Mouse (Mus musculus) heart, postnatal 0 days (tissue): ENCODE measurements at regions not wholly inside any gene's neighbourhood (a gene's known extent, or its start where the extent isn't known, plus 50 kb on each side); places are given as distances from the start of the nearest gene placed in this dataset.
A peak's percentile ranks its signal among the peaks of the same experiment; 100 is the strongest.
"Not testable (repeated sequence)": the region's sequence is repeated elsewhere in the genome, so short reads cannot be mapped to it uniquely, and the experiment has no call there.

Source experiments
- ATAC-seq: fragments of 200-750 bp; cut with Nextera tagmentation; 2 replicates; pipeline ENCODE4 v1.8.0; 2017; ENCODE audit warnings: low read depth, moderate number of reproducible peaks, moderate library complexity; ENCODE audit not compliant: insufficient read depth
- DNase-seq: peaks from one replicate; pipeline ENCODE4 v3.0.0-alpha.2; 2016; ENCODE audit warnings: low spot score
- H3K27ac ChIP-seq: fragments of 300-500 bp; sonication (generic); 2 replicates; pipeline ENCODE4 v1.5.1; 2014; ENCODE audit warnings: low read depth, mild to moderate bottlenecking
- H3K27me3 ChIP-seq: fragments of 300-500 bp; sonication (generic); 2 replicates; pipeline ENCODE4 v1.6.1; 2014; ENCODE audit warnings: low read length, mixed read lengths; ENCODE audit not compliant: control insufficient read depth, insufficient read depth
- H3K36me3 ChIP-seq: fragments of 300-500 bp; sonication (generic); replicated peaks from 2 replicates; pipeline ENCODE4 v1.6.1; 2014; ENCODE audit warnings: low read length, mixed read lengths; ENCODE audit not compliant: control insufficient read depth, insufficient read depth
- H3K4me1 ChIP-seq: fragments of 300-500 bp; sonication (generic); 2 replicates; pipeline ENCODE4 v1.6.1; 2014; ENCODE audit warnings: antibody characterized with exemption; ENCODE audit not compliant: control insufficient read depth, insufficient read depth
- H3K4me2 ChIP-seq: fragments of 300-500 bp; sonication (generic); 2 replicates; pipeline ENCODE4 v1.6.1; 2014; ENCODE audit warnings: low read depth, mild to moderate bottlenecking, low read length, moderate library complexity
- H3K4me3 ChIP-seq: fragments of 300-500 bp; sonication (generic); 2 replicates; pipeline ENCODE4 v1.5.1; 2014; ENCODE audit warnings: low read depth, low read length
- H3K9ac ChIP-seq: fragments of 300-500 bp; sonication (generic); replicated peaks from 2 replicates; pipeline ENCODE4 v1.6.1; 2014; ENCODE audit warnings: low read depth, low read length, mixed read lengths
- H3K9me3 ChIP-seq: fragments of 300-500 bp; sonication (generic); replicated peaks from 2 replicates; pipeline ENCODE4 v1.6.1; 2016; ENCODE audit warnings: low read length; ENCODE audit not compliant: control insufficient read depth
- CTCF ChIP-seq: IDR thresholded peaks from 2 replicates; pipeline ENCODE4 v1.5.1; 2016; ENCODE audit warnings: antibody characterized with exemption, control low read depth, low read depth
- EP300 ChIP-seq: IDR thresholded peaks from 2 replicates; pipeline ENCODE4 v1.6.1; 2016; ENCODE audit warnings: antibody characterized with exemption, low read depth
- WGBS: fragments of 180-500 bp; shearing (Covaris S2); extraction: QIAGEN DNeasy Blood & Tissue Kit; methylation state at CpG from one replicate; pipeline ENCODE4 v1.1.7; 2014; 5-methylcytosine and 5-hydroxymethylcytosine counted together

DNA sequence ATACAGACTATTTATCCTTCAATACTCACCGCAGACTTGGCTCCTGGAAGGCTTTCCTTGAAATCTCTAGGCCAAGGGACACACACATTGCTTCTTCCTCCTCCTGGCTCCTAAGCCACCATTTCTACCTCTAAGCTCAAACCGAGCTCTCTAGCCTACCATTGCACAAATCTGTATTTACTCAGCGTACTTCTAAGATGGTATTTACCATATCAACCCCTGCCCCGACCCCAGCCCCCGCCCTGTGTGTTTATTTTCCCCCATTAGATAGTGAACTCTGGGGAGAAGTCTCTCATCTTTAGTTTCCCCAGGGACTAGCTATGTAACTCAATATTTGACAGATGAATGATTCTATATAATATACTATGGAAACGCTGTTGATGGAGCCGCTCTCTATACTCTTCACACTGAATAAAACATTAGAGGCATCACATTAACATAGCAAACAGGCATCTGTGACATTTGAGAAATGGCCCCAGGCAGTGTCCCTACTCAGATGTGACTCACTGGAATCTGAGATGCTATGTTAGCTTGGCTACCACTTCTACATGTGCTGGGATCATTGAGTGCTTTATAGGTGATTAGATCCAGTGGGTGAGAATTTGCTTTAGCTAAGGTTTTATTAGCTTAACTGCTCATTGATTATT, 87.5 kb upstream of the Otx2 start:
- Histone ChIP-seq H3K36me3 (no peaks in the 10 kb centered on the region), H3K27ac (no peak overlapping the region), H3K4me3 (no peak overlapping the region), H3K9me3 (no peaks in the 10 kb centered on the region), H3K27me3 (no peaks in the 10 kb centered on the region), H3K4me2 (no peak overlapping the region), H3K9ac (no peak overlapping the region), H3K4me1 (no peaks in the 10 kb centered on the region)
- no peak for TF ChIP-seq CTCF
- TF ChIP-seq EP300: no peak
- DNase-seq (no peak), ATAC-seq (no peak)
- WGBS: 68% methylated on average over 7 of the region's 7 CpGs

DNA sequence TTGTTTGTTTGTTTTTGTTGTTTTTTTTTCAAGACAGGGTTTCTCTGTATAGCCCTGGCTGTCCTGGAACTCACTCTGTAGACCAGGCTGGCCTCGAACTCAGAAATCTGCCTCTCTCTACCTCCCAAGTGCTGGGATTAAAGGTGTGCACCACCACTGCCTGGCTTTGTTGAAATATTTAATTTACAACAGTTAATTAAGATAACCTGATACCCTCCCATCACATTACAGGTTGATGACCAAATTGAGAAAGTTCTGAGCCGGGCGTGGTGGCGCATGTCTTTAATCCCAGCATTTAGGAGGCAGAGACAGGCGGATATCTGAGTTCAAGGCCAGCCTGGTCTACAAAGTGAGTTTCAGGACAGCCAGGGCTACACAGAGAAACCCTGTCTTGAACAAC, 81.5 kb upstream of the Otx2 start:
- H3K9ac ChIP-seq, H3K4me2 ChIP-seq, H3K36me3 ChIP-seq, ATAC-seq, DNase-seq, H3K4me1 ChIP-seq, H3K4me3 ChIP-seq, H3K27ac ChIP-seq, H3K9me3 ChIP-seq: not testable (repeated sequence)
- 87% methylated on average over 5 of the region's 5 CpGs for WGBS
- peaks cover 17% of the 10 kb centered on the region; the same call in 1 of the 2 replicates for H3K27me3 ChIP-seq

DNA sequence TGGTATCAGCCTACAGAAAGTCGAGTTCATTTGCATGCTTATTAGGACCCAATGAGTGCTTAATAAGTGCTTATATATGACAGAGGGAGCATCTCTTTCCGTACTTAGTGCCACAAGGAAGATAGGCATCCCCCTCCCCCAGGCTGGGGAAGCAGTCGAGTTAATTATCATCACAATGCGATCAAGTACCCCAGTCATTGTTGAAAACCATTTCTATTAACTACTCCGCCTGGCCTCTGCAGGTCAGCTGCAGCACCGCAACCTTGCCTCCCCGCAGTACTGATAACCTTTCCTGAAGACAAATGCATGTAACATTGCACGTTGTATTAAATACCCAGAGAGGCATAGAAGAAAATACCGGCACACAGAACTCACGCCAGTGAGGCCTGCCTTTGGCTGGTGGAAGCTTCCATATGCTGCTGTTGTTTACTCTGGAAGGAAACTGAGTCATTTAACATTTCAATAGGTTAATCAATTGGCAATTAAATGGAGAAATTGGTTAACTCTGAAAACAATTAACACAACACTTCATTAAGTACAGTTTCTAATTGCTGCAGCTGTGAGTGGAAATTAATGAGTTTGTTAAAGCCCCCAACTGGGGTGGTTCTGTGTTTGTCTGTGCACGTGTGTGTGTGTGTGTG, 80.6 kb upstream of the Otx2 start:
- no peak for TF ChIP-seq CTCF
- no peak for TF ChIP-seq EP300
- H3K36me3 ChIP-seq: no peaks in the 10 kb centered on the region
- DNase-seq (no peak), ATAC-seq (no peak)
- no peaks in the 10 kb centered on the region for H3K4me1 ChIP-seq
- no peak overlapping the region for H3K4me2 ChIP-seq
- WGBS: 37% methylated on average over 11 of the region's 11 CpGs
- H3K27me3 ChIP-seq: peaks cover 17% of the 10 kb centered on the region; the same call in 1 of the 2 replicates
- H3K9ac ChIP-seq: no peak overlapping the region
- H3K9me3 ChIP-seq: no peaks in the 10 kb centered on the region
- no peak overlapping the region for H3K4me3 ChIP-seq
- no peak overlapping the region for H3K27ac ChIP-seq

DNA sequence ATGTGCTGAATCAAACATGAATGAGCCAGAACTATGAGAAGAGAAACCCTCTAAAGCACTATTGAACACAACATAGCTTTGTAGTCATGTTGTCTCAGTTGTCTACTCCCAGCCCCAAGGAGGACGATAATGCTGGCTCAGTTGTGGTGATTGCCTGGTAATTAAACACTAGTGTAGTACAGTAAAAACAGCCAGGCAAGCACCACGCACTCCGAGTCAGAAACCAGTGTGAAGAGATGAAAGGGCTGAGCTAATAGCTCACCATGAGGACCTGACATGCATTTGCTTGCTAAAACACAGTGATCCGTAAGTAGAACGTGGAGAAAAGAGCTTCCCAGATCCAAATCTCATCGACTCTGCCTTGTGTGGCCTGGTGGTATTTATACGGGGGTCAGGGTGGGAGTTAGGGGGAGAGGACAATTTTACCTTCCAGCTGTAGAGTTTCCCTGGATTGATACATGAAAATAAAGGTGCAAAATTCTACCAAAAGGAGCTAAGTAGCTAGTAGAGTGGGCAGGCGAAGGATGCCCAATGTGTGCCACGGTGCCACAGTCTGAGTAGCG, 80.0 kb upstream of the Otx2 start:
- DNase-seq: no peak
- TF ChIP-seq CTCF (no peak), EP300 (no peak)
- Histone ChIP-seq H3K27me3 (peaks cover 17% of the 10 kb centered on the region; the same call in 1 of the 2 replicates), H3K4me1 (no peaks in the 10 kb centered on the region), H3K4me2 (no peak overlapping the region), H3K9ac (no peak overlapping the region), H3K9me3 (no peaks in the 10 kb centered on the region), H3K27ac (no peak overlapping the region), H3K36me3 (no peaks in the 10 kb centered on the region), H3K4me3 (no peak overlapping the region)
- WGBS: 52% methylated on average over 10 of the region's 10 CpGs
- ATAC-seq: no peak

DNA sequence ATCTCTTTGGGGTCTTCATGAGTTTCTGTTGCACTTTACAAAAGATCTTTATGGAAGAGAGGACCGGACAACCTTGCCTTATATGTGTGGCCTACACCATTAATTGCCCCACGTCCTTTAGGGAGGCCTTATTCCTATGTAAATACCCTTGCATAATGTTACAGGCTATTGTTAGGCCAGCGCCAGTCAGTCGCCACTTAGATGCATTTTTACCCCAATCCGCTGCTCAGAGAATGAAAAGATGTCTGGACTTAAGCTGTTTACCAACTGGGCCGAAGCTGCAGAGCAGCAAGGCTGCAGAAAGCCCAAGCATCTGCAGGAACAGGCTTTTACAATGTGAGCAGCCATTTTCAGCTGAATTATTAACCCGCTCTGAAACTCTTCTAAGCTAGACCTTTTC, 79.5 kb upstream of the Otx2 start:
- ATAC-seq (no peak), DNase-seq (no peak)
- H3K9me3 ChIP-seq: no peaks in the 10 kb centered on the region
- H3K9ac ChIP-seq: no peak overlapping the region
- H3K27ac ChIP-seq: no peak overlapping the region
- no peaks in the 10 kb centered on the region for H3K36me3 ChIP-seq
- H3K4me1 ChIP-seq: no peaks in the 10 kb centered on the region
- TF ChIP-seq EP300 (no peak), CTCF (no peak)
- H3K4me3 ChIP-seq: no peak overlapping the region
- no peak overlapping the region for H3K4me2 ChIP-seq
- WGBS: 83% methylated on average over 7 of the region's 7 CpGs
- H3K27me3 ChIP-seq: peaks cover 17% of the 10 kb centered on the region; the same call in 1 of the 2 replicates

DNA sequence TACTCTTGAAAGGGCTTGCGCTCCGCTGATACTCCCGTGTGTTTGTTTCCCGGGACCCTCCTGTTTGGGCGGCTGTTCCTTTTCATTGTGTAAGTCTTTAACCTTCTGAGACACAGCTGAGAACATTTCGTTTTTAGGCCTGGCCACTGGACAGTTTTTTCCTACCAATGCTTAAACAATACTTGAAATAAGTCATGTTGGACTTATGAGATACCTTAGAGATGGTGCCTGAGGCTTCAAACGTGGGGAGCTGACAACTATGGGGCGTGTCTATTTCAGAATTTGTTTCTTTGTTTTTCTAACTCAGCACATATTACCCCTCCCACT, 78.9 kb upstream of the Otx2 start:
- Histone ChIP-seq H3K9ac (no peak overlapping the region), H3K9me3 (no peaks in the 10 kb centered on the region), H3K4me2 (peak overlapping the region; percentile 52), H3K36me3 (no peaks in the 10 kb centered on the region), H3K27me3 (peaks cover 17% of the 10 kb centered on the region; the same call in 1 of the 2 replicates), H3K4me3 (peak overlapping the region; percentile 33), H3K27ac (no peak overlapping the region), H3K4me1 (no peaks in the 10 kb centered on the region)
- ATAC-seq: no peak
- DNase-seq: no peak
- WGBS: 46% methylated on average over 8 of the region's 8 CpGs
- TF ChIP-seq CTCF: no peak
- TF ChIP-seq EP300: no peak
